Mouse (Mus musculus) ES-Bruce4 (cell line): ENCODE measurements around the gene Anks1b.

Source experiments
- CTCF ChIP-seq: IDR thresholded peaks from one replicate; pipeline ENCODE4 v1.8.1; 2011; ENCODE audit warnings: low read depth, low read length
- EP300 ChIP-seq: IDR thresholded peaks from 2 replicates; pipeline ENCODE4 v1.6.1; 2011; ENCODE audit warnings: low read depth, low read length; ENCODE audit not compliant: insufficient read depth
- POLR2A ChIP-seq: IDR thresholded peaks from one replicate; pipeline ENCODE4 v1.8.1; 2011; ENCODE audit warnings: low read length; ENCODE audit not compliant: insufficient read depth

- no peak for TF ChIP-seq CTCF
- TF ChIP-seq EP300: no peak
- no peak for TF ChIP-seq POLR2A
Measured at GRCm38 (mm10) chr10:90859665-90860523, 986.6 kb downstream of the Anks1b start.
